In the genomic region with DNA sequence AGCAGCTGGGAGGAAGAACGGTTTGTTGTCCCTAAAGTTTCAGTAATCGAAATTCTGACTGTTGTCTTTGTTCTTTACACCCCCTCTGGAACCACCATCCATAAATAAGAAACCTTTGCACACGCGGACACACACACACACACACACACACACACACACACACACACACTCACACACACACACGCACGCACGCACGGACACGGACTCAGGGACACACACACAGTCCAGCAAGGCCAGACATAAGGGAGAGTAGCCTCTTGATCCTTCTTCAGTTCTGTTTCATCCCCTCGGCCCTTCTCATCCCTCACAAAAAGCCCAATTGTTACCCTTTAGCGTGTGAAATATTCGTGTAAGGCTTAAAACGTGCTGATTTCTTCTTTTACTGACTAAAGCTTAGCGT, we compare ENCODE assay signal across 17 mouse cellular contexts. TPM values are rescaled to one million over a fixed set of nuclear protein-coding genes. Genes with fewer than 3 reads are reported as not detected.
DNase-seq lines count a peak whose midpoint lies in the region; ATAC-seq and TF ChIP-seq lines count a peak whose summit lies in the region.
"Had no signal": no experiment of that assay in that cellular context is flagged by ENCODE, and none has a peak within 500 bp of the region (broad histone marks: within the 10 kb centered on the region; RNA-seq: fewer than 3 reads in every experiment).

No protein-coding gene starts in this region.

- peaks cover 3% of the 10 kb centered on the region; the same call in 1 of the 2 replicates for H3K36me3 ChIP-seq in kidney, embryonic 14.5 days (ENCODE audit: control insufficient read depth, insufficient read depth, low read length)
- H3K36me3 ChIP-seq in limb, embryonic 10.5 days: no peaks in the 10 kb centered on the region
- H3K36me3 ChIP-seq: embryonic facial prominence, embryonic 10.5 days had no signal

- intact Hi-C loops in gastrocnemius, adult 2 months (cut with DNase I): loop anchor here (1.0 to 2.0 kb wide), 3 partner anchors 258 to 342 kb away; no protein-coding TSS in a partner anchor
- intact Hi-C loops in gastrocnemius, postnatal 36 days (cut with DNase I): loop anchor here (2.0 to 5.0 kb wide), 3 partner anchors 259 to 342 kb away; no protein-coding TSS in a partner anchor

- TF ChIP-seq CTCF in gastrocnemius, adult 2 months (IDR thresholded peaks at IDR 0.05): no peak

- no peak for DNase-seq in gastrocnemius, adult 2 months
- no peak for DNase-seq in gastrocnemius, postnatal 36 days
- DNase-seq in kidney, adult 11 months: no peak
- no peak for DNase-seq in limb, embryonic 10.5 days (ENCODE audit: low spot score)
- no peak for DNase-seq in cerebellum, adult 9-10 months

- H3K27me3 ChIP-seq in kidney, embryonic 14.5 days (ENCODE audit: control insufficient read depth, insufficient read depth, low read length): peaks cover 4% of the 10 kb centered on the region; the same call in 1 of the 2 replicates
- H3K27me3 ChIP-seq in limb, embryonic 10.5 days (ENCODE audit: low read depth, poor library complexity, severe bottlenecking): peaks cover 99% of the 10 kb centered on the region

- no peak overlapping the region for H3K27ac ChIP-seq in gastrocnemius, adult 2 months
- peak overlapping the region; percentile 87; the same call in 1 of the 2 replicates for H3K27ac ChIP-seq in kidney, embryonic 14.5 days (ENCODE audit: low read depth, low read length)
- H3K27ac ChIP-seq in brown adipose tissue, adult 24 weeks (replicated peaks; ENCODE audit: low read depth, low read length): no peak overlapping the region
- H3K27ac ChIP-seq in limb, embryonic 10.5 days: no peak overlapping the region
- H3K27ac ChIP-seq: embryonic facial prominence, embryonic 10.5 days had no signal

- ATAC-seq in kidney, embryonic 14.5 days (ENCODE audit: low FRiP score, low TSS enrichment): no peak
- no peak for ATAC-seq in megakaryocyte-erythroid progenitor cell, adult 5-6 weeks (replicated peaks; ENCODE audit: low FRiP score, low TSS enrichment, poor library complexity, severe bottlenecking)

- H3K4me3 ChIP-seq in gastrocnemius, adult 2 months: peak overlapping the region; percentile 38
- peak overlapping the region; percentile 28 for H3K4me3 ChIP-seq in kidney, embryonic 14.5 days (ENCODE audit: low read length)
- H3K4me3 ChIP-seq in brown adipose tissue, adult 24 weeks (ENCODE audit: insufficient read depth, low read depth, low read length): peak overlapping the region; percentile 2
- H3K4me3 ChIP-seq in limb, embryonic 10.5 days: 0 out of 2 replicates have a peak overlapping the region, but pooled peaks have one; percentile 6
- H3K4me3 ChIP-seq: embryonic facial prominence, embryonic 10.5 days; erythroblast, embryonic 14.5 days; megakaryocyte, embryonic 14.5 days had no signal

- peak overlapping the region; percentile 52 for H3K4me2 ChIP-seq in kidney, embryonic 14.5 days (replicated peaks; ENCODE audit: low read depth, low read length)
- H3K4me2 ChIP-seq: heart, embryonic 11.5 days had no signal

- H3K4me1 ChIP-seq in kidney, embryonic 14.5 days (ENCODE audit: control insufficient read depth, insufficient read depth, low read length): peaks cover 39% of the 10 kb centered on the region
- no peaks in the 10 kb centered on the region for H3K4me1 ChIP-seq in brown adipose tissue, adult 24 weeks (ENCODE audit: control insufficient read depth, insufficient read depth, insufficient read length, low read length)
- peaks cover 53% of the 10 kb centered on the region for H3K4me1 ChIP-seq in limb, embryonic 10.5 days

- 6% methylated on average over 14 of the region's 14 CpGs for WGBS in kidney, embryonic 14.5 days
- 11% methylated on average over 14 of the region's 14 CpGs for WGBS in limb, embryonic 10.5 days

- H3K9me3 ChIP-seq in kidney, embryonic 14.5 days (ENCODE audit: control insufficient read depth, low read length): no peaks in the 10 kb centered on the region
- H3K9me3 ChIP-seq in limb, embryonic 10.5 days (replicated peaks): no peaks in the 10 kb centered on the region
- H3K9me3 ChIP-seq: embryonic facial prominence, embryonic 10.5 days; megakaryocyte, embryonic 14.5 days had no signal

- peak overlapping the region; percentile 60; the same call in 1 of the 2 replicates for H3K9ac ChIP-seq in kidney, embryonic 14.5 days (ENCODE audit: low read depth, low read length)

RNA-seq across cellular contexts. Expression of a gene that starts 3.4 kb away (rescaled TPM):
- total RNA-seq in gastrocnemius, adult 2 months (2021): under 1 TPM; 0.14 to 0.23 TPM
- under 1 TPM; 0.15 TPM for total RNA-seq in gastrocnemius, postnatal 36 days (2021)
- 12.7 and 18.6 TPM in 2 replicates for polyA plus RNA-seq in kidney, embryonic 14.5 days (2014; fragmentation: Nextera tagmentation; extraction: Ambion mirVana)
- 0.58 and 1.9 TPM in 2 replicates for polyA plus RNA-seq in brown adipose tissue, adult 24 weeks (2012; ENCODE audit: insufficient read depth, insufficient read length, missing spikeins)
- polyA plus RNA-seq in limb, embryonic 10.5 days (2016; fragmentation: Nextera tagmentation; extraction: Ambion mirVana): 0.95 and 1.2 TPM in 2 replicates
- total RNA-seq in megakaryocyte-erythroid progenitor cell, adult 5-6 weeks (2014; fragmentation: Nextera tagmentation): not detected in 2 replicates
- not detected in 2 replicates for total RNA-seq in megakaryocyte-erythroid progenitor cell, adult 5-6 weeks (2017)
- total RNA-seq: heart, postnatal 14 days; layer of hippocampus, postnatal 14 days; left cerebral cortex, postnatal 10 days had no signal
- polyA plus RNA-seq: embryonic facial prominence, embryonic 10.5 days; erythroblast, embryonic 14.5 days; forebrain, embryonic 14.5 days; liver, embryonic 16.5 days had no signal

RNA-seq across cellular contexts. Expression of a gene that starts 7.1 kb away (rescaled TPM):
- under 1 TPM in 1 of 2 experiments, not detected in 1; 0.14 TPM for total RNA-seq in gastrocnemius, adult 2 months (2021)
- under 1 TPM in 1 of 2 experiments, not detected in 1; 0.10 TPM for total RNA-seq in gastrocnemius, postnatal 36 days (2021)
- 30.0 and 41.4 TPM in 2 replicates for polyA plus RNA-seq in kidney, embryonic 14.5 days (2014; fragmentation: Nextera tagmentation; extraction: Ambion mirVana)
- not detected in 2 replicates for polyA plus RNA-seq in brown adipose tissue, adult 24 weeks (2012; ENCODE audit: insufficient read depth, insufficient read length, missing spikeins)
- polyA plus RNA-seq in limb, embryonic 10.5 days (2016; fragmentation: Nextera tagmentation; extraction: Ambion mirVana): 3.4 and 3.8 TPM in 2 replicates
- total RNA-seq in megakaryocyte-erythroid progenitor cell, adult 5-6 weeks (2014; fragmentation: Nextera tagmentation): not detected in 2 replicates
- total RNA-seq in megakaryocyte-erythroid progenitor cell, adult 5-6 weeks (2017): not detected in 2 replicates
- total RNA-seq: heart, postnatal 14 days; layer of hippocampus, postnatal 14 days; left cerebral cortex, postnatal 10 days had no signal
- polyA plus RNA-seq: embryonic facial prominence, embryonic 10.5 days; erythroblast, embryonic 14.5 days; forebrain, embryonic 14.5 days; liver, embryonic 16.5 days had no signal

RNA-seq across cellular contexts. Expression of a gene that starts 8.1 kb away (rescaled TPM):
- under 1 TPM; 0.47 to 0.56 TPM for total RNA-seq in gastrocnemius, adult 2 months (2021)
- under 1 TPM; 0.39 to 0.41 TPM for total RNA-seq in gastrocnemius, postnatal 36 days (2021)
- polyA plus RNA-seq in kidney, embryonic 14.5 days (2014; fragmentation: Nextera tagmentation; extraction: Ambion mirVana): 58.6 and 61.9 TPM in 2 replicates
- 2.1 and 2.6 TPM in 2 replicates for polyA plus RNA-seq in brown adipose tissue, adult 24 weeks (2012; ENCODE audit: insufficient read depth, insufficient read length, missing spikeins)
- 7.1 and 10.2 TPM in 2 replicates for polyA plus RNA-seq in limb, embryonic 10.5 days (2016; fragmentation: Nextera tagmentation; extraction: Ambion mirVana)
- not detected in 2 replicates for total RNA-seq in megakaryocyte-erythroid progenitor cell, adult 5-6 weeks (2014; fragmentation: Nextera tagmentation)
- total RNA-seq in megakaryocyte-erythroid progenitor cell, adult 5-6 weeks (2017): not detected in 2 replicates
- total RNA-seq: heart, postnatal 14 days; layer of hippocampus, postnatal 14 days; left cerebral cortex, postnatal 10 days had no signal
- polyA plus RNA-seq: embryonic facial prominence, embryonic 10.5 days; erythroblast, embryonic 14.5 days; forebrain, embryonic 14.5 days had no signal

RNA-seq across cellular contexts. Expression of a gene that starts 14.0 kb away (rescaled TPM):
- total RNA-seq in gastrocnemius, adult 2 months (2021): under 1 TPM; 0.56 to 0.64 TPM
- total RNA-seq in gastrocnemius, postnatal 36 days (2021): under 1 TPM; 0.38 to 0.54 TPM
- 44.1 and 53.1 TPM in 2 replicates for polyA plus RNA-seq in kidney, embryonic 14.5 days (2014; fragmentation: Nextera tagmentation; extraction: Ambion mirVana)
- 0.91 and 1.9 TPM in 2 replicates for polyA plus RNA-seq in brown adipose tissue, adult 24 weeks (2012; ENCODE audit: insufficient read depth, insufficient read length, missing spikeins)
- polyA plus RNA-seq in limb, embryonic 10.5 days (2016; fragmentation: Nextera tagmentation; extraction: Ambion mirVana): 6.1 and 7.9 TPM in 2 replicates
- total RNA-seq in megakaryocyte-erythroid progenitor cell, adult 5-6 weeks (2014; fragmentation: Nextera tagmentation): not detected in 2 replicates
- total RNA-seq in megakaryocyte-erythroid progenitor cell, adult 5-6 weeks (2017): 0.72 TPM in 1 of 2 replicates, not detected in the other
- total RNA-seq: heart, postnatal 14 days; layer of hippocampus, postnatal 14 days; left cerebral cortex, postnatal 10 days had no signal
- polyA plus RNA-seq: embryonic facial prominence, embryonic 10.5 days; erythroblast, embryonic 14.5 days; forebrain, embryonic 14.5 days had no signal

RNA-seq across cellular contexts. Expression of a gene that starts 24.8 kb away (rescaled TPM):
- under 1 TPM; 0.26 to 0.28 TPM for total RNA-seq in gastrocnemius, adult 2 months (2021)
- total RNA-seq in gastrocnemius, postnatal 36 days (2021): under 1 TPM; 0.52 to 0.61 TPM
- 22.1 and 24.3 TPM in 2 replicates for polyA plus RNA-seq in kidney, embryonic 14.5 days (2014; fragmentation: Nextera tagmentation; extraction: Ambion mirVana)
- polyA plus RNA-seq in brown adipose tissue, adult 24 weeks (2012; ENCODE audit: insufficient read depth, insufficient read length, missing spikeins): 1.1 and 1.2 TPM in 2 replicates
- polyA plus RNA-seq in limb, embryonic 10.5 days (2016; fragmentation: Nextera tagmentation; extraction: Ambion mirVana): 5.5 and 5.9 TPM in 2 replicates
- not detected in 2 replicates for total RNA-seq in megakaryocyte-erythroid progenitor cell, adult 5-6 weeks (2014; fragmentation: Nextera tagmentation)
- total RNA-seq in megakaryocyte-erythroid progenitor cell, adult 5-6 weeks (2017): not detected in 2 replicates
- total RNA-seq: layer of hippocampus, postnatal 14 days; left cerebral cortex, postnatal 10 days had no signal
- polyA plus RNA-seq: erythroblast, embryonic 14.5 days; forebrain, embryonic 14.5 days had no signal
